ENCODE assay signal across 14 mouse cellular contexts in the genomic region with DNA sequence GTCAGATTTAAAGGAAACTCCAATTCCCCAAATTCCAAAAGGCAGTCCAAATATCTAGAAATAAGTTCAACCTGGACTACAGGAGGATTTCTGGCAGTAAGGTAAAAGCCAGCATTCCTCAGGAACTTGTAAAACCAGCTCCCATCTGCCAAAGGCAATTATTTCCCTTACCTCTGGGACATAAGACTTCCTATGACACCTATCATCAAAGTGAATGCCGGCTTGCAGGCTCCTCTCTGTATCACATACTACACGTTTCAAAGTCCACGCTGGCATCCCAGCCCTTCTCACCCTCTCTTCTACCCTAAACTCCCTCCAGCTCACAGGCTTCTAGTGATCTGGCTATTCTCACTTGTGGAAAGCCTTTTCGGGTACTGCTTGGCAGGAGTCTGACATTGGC.
"Had no signal": no experiment of that assay in that cellular context is flagged by ENCODE, and none has a peak within 500 bp of the region (broad histone marks: within the 10 kb centered on the region; RNA-seq: fewer than 3 reads in every experiment).

No protein-coding gene starts in this region.

- ATAC-seq: hindbrain, postnatal 0 days; liver, postnatal 0 days had no signal

- H3K4me1 ChIP-seq: liver, embryonic 13.5 days; midbrain, embryonic 10.5 days; neural tube, embryonic 15.5 days had no signal

- H3K9ac ChIP-seq: liver, embryonic 13.5 days; liver, postnatal 0 days; neural tube, embryonic 15.5 days had no signal

- H3K27me3 ChIP-seq: liver, embryonic 13.5 days; neural tube, embryonic 15.5 days had no signal

- H3K9me3 ChIP-seq: liver, embryonic 13.5 days; midbrain, embryonic 10.5 days; neural tube, embryonic 15.5 days had no signal

- H3K4me2 ChIP-seq: liver, embryonic 13.5 days; neural tube, embryonic 15.5 days had no signal

- H3K27ac ChIP-seq: hindbrain, postnatal 0 days; liver, embryonic 13.5 days; midbrain, embryonic 10.5 days; neural tube, embryonic 15.5 days had no signal

- H3K4me3 ChIP-seq: liver, embryonic 13.5 days; midbrain, embryonic 10.5 days; myocyte; neural tube, embryonic 15.5 days had no signal

- H3K36me3 ChIP-seq: liver, embryonic 13.5 days; midbrain, embryonic 10.5 days; neural tube, embryonic 15.5 days had no signal

- DNase-seq: kidney, adult 11 months; kidney, postnatal 14 days; left cerebral cortex, postnatal 4 days; liver, embryonic 13.5 days; liver, postnatal 0 days; lung, postnatal 36 days; midbrain, embryonic 14.5 days; right cerebral cortex, adult 18-20 months; right cerebral cortex, postnatal 25 days; thymus, postnatal 36 days had no signal
